Mouse (Mus musculus) hindbrain, embryonic 12.5 days (tissue): ENCODE data around the gene Snrpg. TPM values are rescaled to one million over a fixed set of nuclear protein-coding genes. Genes with fewer than 3 reads are reported as not detected.
"Not testable (repeated sequence)": the region's sequence is repeated elsewhere in the genome, so short reads cannot be mapped to it uniquely, and the experiment has no call there.

Experiments used
- ATAC-seq: fragments of 200-750 bp; cut with Nextera tagmentation; 2 replicates; pipeline ENCODE4 v1.8.0; 2017; ENCODE audit warnings: moderate TSS enrichment; ENCODE audit not compliant: low FRiP score
- H3K27ac ChIP-seq: fragments of 300-500 bp; sonication (generic); 2 replicates; pipeline ENCODE4 v1.5.1; 2016; ENCODE audit warnings: mild to moderate bottlenecking
- H3K27me3 ChIP-seq: fragments of 300-500 bp; sonication (generic); 2 replicates; pipeline ENCODE4 v1.6.1; 2016; ENCODE audit warnings: mild to moderate bottlenecking
- H3K36me3 ChIP-seq: fragments of 300-500 bp; sonication (generic); 2 replicates; pipeline ENCODE4 v1.6.1; 2016; ENCODE audit warnings: mild to moderate bottlenecking
- H3K4me1 ChIP-seq: fragments of 300-500 bp; sonication (generic); 2 replicates; pipeline ENCODE4 v1.6.1; 2016
- H3K4me2 ChIP-seq: fragments of 300-500 bp; sonication (generic); replicated peaks from 2 replicates; pipeline ENCODE4 v1.6.1; 2016; ENCODE audit warnings: mild to moderate bottlenecking
- H3K4me3 ChIP-seq: fragments of 300-500 bp; sonication (generic); 2 replicates; pipeline ENCODE4 v1.5.1; 2016; ENCODE audit warnings: mild to moderate bottlenecking
- H3K9ac ChIP-seq: fragments of 300-500 bp; sonication (generic); 2 replicates; pipeline ENCODE4 v1.6.1; 2016; ENCODE audit warnings: mild to moderate bottlenecking, moderate library complexity
- H3K9me3 ChIP-seq: fragments of 300-500 bp; sonication (generic); replicated peaks from 2 replicates; pipeline ENCODE4 v1.6.1; 2016; ENCODE audit warnings: mild to moderate bottlenecking
- WGBS: fragments of 180-500 bp; shearing (Covaris S2); methylation state at CpG from one replicate; pipeline ENCODE4 v1.1.7; 2016; 5-methylcytosine and 5-hydroxymethylcytosine counted together
- polyA plus RNA-seq: library from polyadenylated mRNA; unstranded; fragments of >200 nt; fragmentation: Nextera tagmentation; extraction: Ambion mirVana; gene quantifications from 2 replicates; pipeline ENCODE4 v1.2.1, GENCODE M21; 2016

Gene Snrpg
- 394 and 521 TPM in 2 replicates for polyA plus RNA-seq

DNA sequence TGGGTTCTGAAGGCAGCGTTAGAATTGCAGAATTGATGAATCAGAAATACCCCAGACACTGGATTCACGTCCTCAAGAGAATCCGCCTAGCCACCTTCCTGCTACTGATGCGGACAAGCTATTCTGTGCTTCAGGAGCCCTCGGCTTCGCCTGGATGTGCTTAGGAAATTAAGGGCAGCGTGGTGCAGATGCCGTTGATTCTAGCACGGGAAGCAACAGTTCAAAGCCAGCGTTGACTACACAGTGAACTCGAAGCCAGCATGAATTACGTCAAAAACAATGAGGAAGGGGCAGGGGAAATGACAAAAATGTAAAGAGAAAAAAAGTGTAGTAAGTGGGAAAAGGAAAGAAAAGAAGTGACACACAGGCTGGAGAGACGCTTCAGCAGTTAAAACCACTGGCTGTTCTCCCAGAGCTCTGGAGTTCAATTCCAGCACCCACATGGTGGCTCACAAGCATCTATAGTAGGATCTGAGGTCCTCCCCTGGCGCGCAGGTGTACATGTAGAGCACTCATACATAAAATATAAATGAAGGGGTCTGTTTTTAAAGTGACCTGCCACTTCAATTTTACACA is at the start of gene Snrpg:
Snrpg (plus strand) TSS at position 541 of the 576 bp plus-strand sequence.
- Histone ChIP-seq H3K4me3 (peak within 1 kb of the TSS; percentile 71), H3K4me2 (peak within 1 kb of the TSS; percentile 91), H3K4me1 (peaks cover 24% of the 10 kb centered on the region), H3K9me3 (no peaks in the 10 kb centered on the region), H3K36me3 (peaks cover 14% of the 10 kb centered on the region; the same call in 1 of the 2 replicates), H3K9ac (peak within 1 kb of the TSS; percentile 76), H3K27ac (peak within 1 kb of the TSS; percentile 85), H3K27me3 (no peaks in the 10 kb centered on the region)
- peak; percentile 7; the same call in 1 of the 2 replicates for ATAC-seq
- 15% methylated on average over 15 of the region's 15 CpGs for WGBS

DNA sequence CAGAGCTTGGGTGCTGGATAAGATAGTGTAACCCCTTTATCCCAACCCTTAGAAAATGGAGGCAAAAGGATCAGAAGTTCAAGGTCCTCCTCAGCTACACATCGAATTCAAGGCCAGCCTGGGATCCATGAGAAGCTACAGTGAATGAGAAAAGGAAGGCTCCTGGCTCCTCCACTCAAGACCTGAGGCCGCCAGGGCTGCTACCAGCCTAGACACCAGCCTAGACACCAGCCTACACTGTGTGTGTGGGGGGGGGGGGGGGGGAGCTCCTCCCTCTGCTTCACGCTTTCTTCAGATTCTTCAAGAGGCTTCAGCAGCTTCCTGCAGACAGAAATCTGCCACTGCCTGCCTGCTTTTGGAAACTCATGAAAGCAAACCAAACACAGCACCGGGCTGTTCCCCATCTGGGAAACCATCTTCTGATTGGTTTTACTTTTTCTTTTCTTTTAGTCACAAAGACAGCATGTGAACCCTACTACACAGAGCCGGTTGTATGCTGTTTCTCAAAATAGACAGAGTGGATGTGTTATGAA is 49.0 kb upstream of the Snrpg start:
- Histone ChIP-seq H3K4me1 (no peaks in the 10 kb centered on the region), H3K27me3 (no peaks in the 10 kb centered on the region), H3K4me3 (no peak overlapping the region), H3K9ac (no peak overlapping the region), H3K9me3 (no peaks in the 10 kb centered on the region), H3K4me2 (no peak overlapping the region), H3K36me3 (no peaks in the 10 kb centered on the region), H3K27ac (no peak overlapping the region)
- WGBS: 86% methylated on average over 5 of the region's 5 CpGs
- ATAC-seq: no peak

DNA sequence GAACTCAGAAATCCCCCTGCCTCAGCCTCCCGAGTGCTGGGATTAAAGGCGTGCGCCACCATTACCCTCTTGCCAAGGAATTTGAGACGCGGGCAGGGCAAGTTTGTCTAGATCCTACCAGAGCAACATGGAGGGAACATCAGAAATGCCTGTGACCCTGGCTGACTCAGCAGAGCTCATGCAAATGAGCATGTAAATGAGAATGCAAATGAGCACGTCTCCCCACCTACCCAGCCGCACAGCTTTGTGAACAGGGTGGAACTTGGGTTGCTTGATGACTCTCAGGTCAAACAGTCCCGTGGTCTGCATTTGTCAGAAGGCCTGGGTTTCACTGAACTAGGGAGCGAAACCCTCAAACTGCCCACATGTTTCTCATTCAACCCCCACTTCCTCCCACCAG is 48.1 kb upstream of the Snrpg start:
- WGBS: 80% methylated on average over 9 of the region's 9 CpGs
- Histone ChIP-seq H3K27ac (no peak overlapping the region), H3K9ac (no peak overlapping the region), H3K27me3 (no peaks in the 10 kb centered on the region), H3K4me2 (no peak overlapping the region), H3K9me3 (no peaks in the 10 kb centered on the region), H3K4me3 (no peak overlapping the region), H3K36me3 (no peaks in the 10 kb centered on the region), H3K4me1 (no peaks in the 10 kb centered on the region)
- ATAC-seq: no peak

DNA sequence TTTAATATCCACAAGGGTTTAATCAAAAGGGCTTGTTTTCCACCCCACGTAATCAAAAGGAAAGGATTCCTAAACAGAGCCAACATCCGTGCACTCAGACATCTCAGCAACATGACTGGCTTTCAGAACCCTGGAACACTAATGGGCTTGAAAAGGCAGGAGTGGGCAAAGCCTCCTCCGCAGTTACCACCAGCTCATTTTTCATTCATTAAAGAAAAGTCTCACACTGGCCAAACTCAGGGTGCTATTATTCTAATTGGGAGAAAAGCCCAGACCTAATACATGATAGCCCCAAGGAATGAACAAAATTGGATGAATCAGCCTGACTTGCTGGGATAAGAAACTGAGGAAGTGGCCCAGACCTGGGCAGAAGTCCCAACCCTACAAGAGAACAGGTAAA is 46.7 kb upstream of the Snrpg start:
- Histone ChIP-seq H3K27me3 (no peaks in the 10 kb centered on the region), H3K4me1 (no peaks in the 10 kb centered on the region), H3K9ac (no peak overlapping the region), H3K36me3 (no peaks in the 10 kb centered on the region), H3K9me3 (no peaks in the 10 kb centered on the region), H3K4me2 (no peak overlapping the region), H3K4me3 (no peak overlapping the region), H3K27ac (no peak overlapping the region)
- ATAC-seq: no peak
- 85% methylated on average over 3 of the region's 3 CpGs for WGBS

DNA sequence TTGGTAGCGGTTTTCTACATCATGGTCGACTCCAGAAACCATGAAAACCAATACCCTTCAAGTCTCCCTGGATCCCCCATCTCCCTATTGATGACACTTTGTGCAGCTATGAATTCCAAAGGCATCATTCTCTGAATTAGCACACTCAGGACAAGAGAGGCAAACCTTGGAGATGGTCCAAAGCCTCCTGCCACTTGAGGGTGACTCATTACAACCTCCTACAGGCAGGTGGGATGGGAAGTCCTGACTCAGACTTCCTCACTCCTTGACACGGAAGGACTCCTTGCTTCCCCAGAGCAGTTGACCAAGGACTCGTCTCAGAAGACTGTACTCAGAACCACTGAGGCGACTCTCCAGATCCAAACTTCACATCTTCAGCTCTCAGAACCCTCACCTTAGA is 45.5 kb upstream of the Snrpg start:
- 86% methylated on average over 5 of the region's 5 CpGs for WGBS
- H3K4me1 ChIP-seq: no peaks in the 10 kb centered on the region
- no peak for ATAC-seq
- no peaks in the 10 kb centered on the region for H3K9me3 ChIP-seq
- no peaks in the 10 kb centered on the region for H3K36me3 ChIP-seq
- no peaks in the 10 kb centered on the region for H3K27me3 ChIP-seq
- H3K27ac ChIP-seq: no peak overlapping the region
- H3K4me3 ChIP-seq: no peak overlapping the region
- H3K9ac ChIP-seq: no peak overlapping the region
- H3K4me2 ChIP-seq: no peak overlapping the region

DNA sequence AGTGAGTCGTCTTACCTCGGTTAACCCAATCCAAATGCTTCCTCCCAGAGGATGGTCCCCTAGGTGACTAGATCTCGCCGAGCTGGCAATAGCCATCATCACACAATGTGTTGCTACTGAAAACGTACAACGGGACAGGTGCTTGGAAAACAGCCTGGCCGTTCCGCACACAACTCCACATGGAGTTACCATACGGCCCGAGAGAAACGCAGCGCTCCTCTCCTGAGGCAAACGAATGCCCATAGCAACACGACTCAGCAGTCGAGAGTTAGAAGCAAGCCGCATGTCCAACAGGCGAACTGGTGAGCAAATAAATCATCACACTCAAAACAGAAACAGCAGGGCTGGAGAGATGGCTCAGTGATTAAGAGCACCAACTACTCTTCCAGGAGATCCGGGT is 44.2 kb upstream of the Snrpg start:
- no peak for ATAC-seq
- WGBS: 88% methylated on average over 18 of the region's 18 CpGs
- no peaks in the 10 kb centered on the region for H3K4me1 ChIP-seq
- no peak overlapping the region for H3K27ac ChIP-seq
- no peak overlapping the region for H3K4me3 ChIP-seq
- no peak overlapping the region for H3K9ac ChIP-seq
- no peaks in the 10 kb centered on the region for H3K36me3 ChIP-seq
- no peaks in the 10 kb centered on the region for H3K9me3 ChIP-seq
- no peaks in the 10 kb centered on the region for H3K27me3 ChIP-seq
- no peak overlapping the region for H3K4me2 ChIP-seq

DNA sequence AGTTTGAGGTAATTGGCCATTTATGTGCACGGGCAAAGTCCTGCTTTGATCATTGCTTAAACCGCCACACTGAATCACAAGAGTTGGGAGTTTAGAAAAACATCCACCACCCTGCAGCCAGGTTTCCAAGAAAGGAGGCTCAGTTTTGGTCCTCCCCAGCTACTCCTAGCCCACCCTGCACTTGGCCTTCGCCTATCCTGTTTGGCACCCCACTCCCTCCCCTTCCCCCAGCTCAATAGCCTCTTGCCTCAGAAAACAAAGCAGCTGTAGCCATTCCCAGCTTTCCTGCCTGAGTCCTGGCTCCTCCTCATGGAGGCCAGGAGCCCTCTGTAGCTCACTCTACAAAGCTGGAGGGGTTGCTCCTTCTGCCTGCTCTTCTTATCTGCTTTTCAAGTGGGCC is 42.7 kb upstream of the Snrpg start:
- Histone ChIP-seq H3K4me1 (no peaks in the 10 kb centered on the region), H3K9me3 (no peaks in the 10 kb centered on the region), H3K36me3 (no peaks in the 10 kb centered on the region), H3K9ac (no peak overlapping the region), H3K27ac (no peak overlapping the region), H3K4me3 (no peak overlapping the region), H3K4me2 (no peak overlapping the region), H3K27me3 (no peaks in the 10 kb centered on the region)
- WGBS: 75% methylated on average over 3 of the region's 3 CpGs
- ATAC-seq: no peak

DNA sequence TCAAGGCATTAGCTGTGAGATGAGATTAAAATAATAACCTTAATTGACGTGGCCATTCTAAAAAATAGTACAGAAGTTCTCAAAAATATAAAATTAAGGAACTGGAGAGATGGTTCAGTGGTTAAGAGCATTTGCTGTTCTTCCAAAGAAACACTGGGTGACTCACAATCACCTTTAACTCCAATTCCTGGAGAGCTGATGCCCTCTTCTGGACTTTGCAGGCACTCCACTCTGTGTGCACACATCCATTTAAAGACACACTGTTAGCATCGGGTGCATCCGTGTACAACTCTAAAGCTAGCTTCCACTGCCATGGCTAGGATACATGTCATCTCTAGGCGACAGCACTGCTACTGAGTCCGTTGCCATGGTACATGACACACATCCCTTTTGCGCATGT is 41.2 kb upstream of the Snrpg start:
- H3K36me3 ChIP-seq: no peaks in the 10 kb centered on the region

DNA sequence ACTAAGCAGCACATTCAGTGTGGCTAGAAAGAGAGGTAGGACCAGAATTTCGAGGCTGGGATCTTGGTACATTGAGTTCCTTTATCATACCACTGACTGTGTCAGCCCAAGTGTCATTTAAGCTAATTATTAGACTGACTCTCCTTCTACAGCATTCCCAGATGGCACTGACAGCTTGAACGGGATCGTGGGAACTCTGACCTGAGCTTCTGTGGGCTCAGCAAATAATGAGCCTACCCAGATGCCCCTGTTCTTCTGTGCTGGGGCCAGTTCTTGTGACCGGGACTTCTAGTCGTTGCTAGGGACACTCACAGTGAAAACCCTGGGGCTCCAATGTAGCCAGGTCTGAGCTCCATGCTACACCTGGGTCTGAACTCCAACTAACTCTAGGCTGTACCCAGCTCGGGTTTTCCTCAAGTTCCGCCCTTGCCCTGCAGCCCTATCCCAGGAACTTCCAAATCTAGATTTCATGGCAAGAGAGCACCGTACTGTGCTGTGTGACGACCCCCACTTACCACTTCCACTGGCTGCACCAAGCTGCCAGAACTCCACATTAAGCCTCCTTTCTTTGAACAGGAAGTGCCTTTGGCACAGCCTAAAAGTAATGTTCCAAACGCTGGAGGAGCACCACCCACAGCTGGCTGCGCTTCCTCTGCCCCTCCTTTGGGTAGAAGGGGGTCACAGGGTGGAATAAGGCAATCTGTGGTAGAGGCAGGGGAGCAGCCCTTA is 35.8 kb upstream of the Snrpg start:
- WGBS: 76% methylated on average over 11 of the region's 11 CpGs
- no peak for ATAC-seq
- Histone ChIP-seq H3K4me3 (no peak overlapping the region), H3K36me3 (no peaks in the 10 kb centered on the region), H3K4me2 (no peak overlapping the region), H3K9me3 (no peaks in the 10 kb centered on the region), H3K27me3 (no peaks in the 10 kb centered on the region), H3K27ac (no peak overlapping the region), H3K9ac (no peak overlapping the region), H3K4me1 (no peaks in the 10 kb centered on the region)

More for the DNA sequence above, 41.2 kb upstream of the Snrpg start:
- Histone ChIP-seq H3K4me2 (no peak overlapping the region), H3K9ac (no peak overlapping the region), H3K27ac (no peak overlapping the region), H3K27me3 (no peaks in the 10 kb centered on the region), H3K9me3 (no peaks in the 10 kb centered on the region), H3K4me1 (no peaks in the 10 kb centered on the region), H3K4me3 (no peak overlapping the region)
- WGBS: 94% methylated on average over 6 of the region's 6 CpGs
- ATAC-seq: no peak

DNA sequence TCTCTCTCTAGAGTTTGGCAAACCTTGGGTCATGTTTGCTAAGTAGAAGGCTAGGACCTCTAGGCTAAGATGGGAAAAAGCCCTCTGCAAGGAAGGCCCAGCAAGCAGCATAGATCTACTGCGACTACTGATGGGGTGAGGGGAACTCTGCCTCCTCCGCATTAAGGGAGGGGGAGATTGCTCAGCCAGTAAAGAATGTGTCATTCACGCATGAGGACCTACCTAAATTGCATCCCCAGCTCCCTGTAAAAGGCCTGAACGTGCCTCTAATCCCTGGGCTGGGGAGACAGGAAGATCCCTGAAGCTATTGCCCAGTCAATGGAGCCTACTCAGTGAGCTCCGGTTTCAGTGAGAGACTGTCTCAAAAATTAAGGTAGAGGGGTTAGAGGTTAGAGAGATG is 35.2 kb upstream of the Snrpg start:
- no peak for ATAC-seq
- Histone ChIP-seq H3K4me1 (no peaks in the 10 kb centered on the region), H3K27ac (no peak overlapping the region), H3K4me2 (no peak overlapping the region), H3K36me3 (no peaks in the 10 kb centered on the region), H3K27me3 (no peaks in the 10 kb centered on the region), H3K9me3 (no peaks in the 10 kb centered on the region), H3K4me3 (no peak overlapping the region), H3K9ac (no peak overlapping the region)
- whole genome bisulfite sequencing: 74% methylated on average over 5 of the region's 5 CpGs

DNA sequence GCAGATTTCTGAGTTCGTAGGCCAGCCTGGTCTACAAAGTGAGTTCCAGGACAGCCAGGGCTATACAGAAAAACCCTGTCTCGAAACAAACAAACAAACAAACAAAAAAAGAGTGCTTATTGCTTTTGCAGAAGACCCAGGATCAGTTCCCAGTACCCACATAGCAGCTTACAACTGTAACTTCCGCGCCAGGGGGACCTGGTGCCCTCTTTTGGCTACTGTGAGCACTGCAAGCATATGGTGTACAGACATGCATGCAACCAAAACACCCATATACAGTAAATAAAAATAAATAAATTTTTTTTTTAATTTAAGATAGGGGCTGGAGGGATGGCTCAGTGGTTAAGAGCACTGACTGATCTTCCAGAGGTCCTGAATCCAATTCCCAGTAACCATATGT is 34.8 kb upstream of the Snrpg start:
- not testable (repeated sequence) for H3K9me3 ChIP-seq, ATAC-seq, H3K27me3 ChIP-seq, H3K9ac ChIP-seq, H3K4me1 ChIP-seq, H3K36me3 ChIP-seq, H3K4me3 ChIP-seq, H3K4me2 ChIP-seq, H3K27ac ChIP-seq
- whole genome bisulfite sequencing: 93% methylated on average over 4 of the region's 4 CpGs

DNA sequence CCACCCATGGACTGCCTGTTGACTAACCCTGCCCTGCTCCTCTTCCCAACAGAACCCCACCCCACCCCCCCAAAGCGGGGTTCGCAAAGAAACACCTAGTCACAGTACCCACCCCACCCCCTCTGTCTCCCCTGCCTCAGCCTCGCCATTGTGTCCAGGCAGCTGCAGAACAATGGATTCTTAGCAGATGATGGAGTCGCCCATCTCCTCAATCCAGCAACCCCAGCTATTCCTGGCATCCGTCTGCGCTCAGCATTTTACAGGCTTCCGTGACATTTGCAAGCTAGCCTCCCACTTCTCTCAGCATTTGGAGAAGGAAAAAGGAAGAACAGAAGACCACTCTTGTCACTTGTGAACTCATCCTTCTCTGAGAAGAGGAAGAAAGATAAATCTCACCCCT is 27.4 kb upstream of the Snrpg start:
- Histone ChIP-seq H3K9me3 (0 out of 2 replicates have a peak, but pooled peaks cover 3% of the 10 kb centered on the region), H3K4me2 (peak overlapping the region; percentile 43), H3K9ac (no peak overlapping the region; the same call in 1 of the 2 replicates), H3K27ac (peak overlapping the region; percentile 44; the same call in 1 of the 2 replicates), H3K36me3 (no peaks in the 10 kb centered on the region), H3K4me3 (peak overlapping the region; percentile 7; the same call in 1 of the 2 replicates), H3K27me3 (peaks cover 3% of the 10 kb centered on the region; the same call in 1 of the 2 replicates), H3K4me1 (peaks cover 9% of the 10 kb centered on the region)
- ATAC-seq: no peak
- WGBS: 14% methylated on average over 7 of the region's 7 CpGs
